Mouse (Mus musculus) heart, postnatal 0 days (tissue): Measurements from ENCODE around the gene Tmem216.
A peak's percentile ranks its signal among the peaks of the same experiment; 100 is the strongest.

Source experiments
- CTCF ChIP-seq: IDR thresholded peaks from 2 replicates; pipeline ENCODE4 v1.5.1; 2016; ENCODE audit warnings: antibody characterized with exemption, control low read depth, low read depth
- EP300 ChIP-seq: IDR thresholded peaks from 2 replicates; pipeline ENCODE4 v1.6.1; 2016; ENCODE audit warnings: antibody characterized with exemption, low read depth

- peak; percentile 86 for TF ChIP-seq CTCF
- TF ChIP-seq EP300: no peak
Observed at GRCm38 (mm10) chr19:10602787-10603186, 46.7 kb upstream of the Tmem216 start.
